Mouse (Mus musculus) layer of hippocampus, postnatal 36 days (tissue): ENCODE results near the gene Tspo. TPM values are rescaled to one million over a fixed set of nuclear protein-coding genes. Genes with fewer than 3 reads are reported as not detected.
A peak's percentile ranks its signal among the peaks of the same experiment; 100 is the strongest.

ENCODE experiments used
- DNase-seq, 2 experiments: peaks; one replicate each; pipeline ENCODE4 v3.0.0; 2022
- total RNA-seq, 2 experiments: library from RNA; stranded (reverse); gene quantifications; 2 replicates each; pipeline ENCODE4 v1.2.3; 2021

The Tspo gene
- 1 to 10 TPM; 3.9 to 4.4 TPM for total RNA-seq

GRCm38 (mm10) chr15:83563327-83563856, at the start of gene Tspo, which contains the start of gene Mcat:
Gene Tspo (plus strand): TSS chr15:83563592.
Gene Mcat (minus strand): TSS chr15:83563787.
- DNase-seq: no peak

- no peak for DNase-seq
Measured at GRCm38 (mm10) chr15:83515018-83515417, 48.4 kb upstream of the Tspo start.

DNA sequence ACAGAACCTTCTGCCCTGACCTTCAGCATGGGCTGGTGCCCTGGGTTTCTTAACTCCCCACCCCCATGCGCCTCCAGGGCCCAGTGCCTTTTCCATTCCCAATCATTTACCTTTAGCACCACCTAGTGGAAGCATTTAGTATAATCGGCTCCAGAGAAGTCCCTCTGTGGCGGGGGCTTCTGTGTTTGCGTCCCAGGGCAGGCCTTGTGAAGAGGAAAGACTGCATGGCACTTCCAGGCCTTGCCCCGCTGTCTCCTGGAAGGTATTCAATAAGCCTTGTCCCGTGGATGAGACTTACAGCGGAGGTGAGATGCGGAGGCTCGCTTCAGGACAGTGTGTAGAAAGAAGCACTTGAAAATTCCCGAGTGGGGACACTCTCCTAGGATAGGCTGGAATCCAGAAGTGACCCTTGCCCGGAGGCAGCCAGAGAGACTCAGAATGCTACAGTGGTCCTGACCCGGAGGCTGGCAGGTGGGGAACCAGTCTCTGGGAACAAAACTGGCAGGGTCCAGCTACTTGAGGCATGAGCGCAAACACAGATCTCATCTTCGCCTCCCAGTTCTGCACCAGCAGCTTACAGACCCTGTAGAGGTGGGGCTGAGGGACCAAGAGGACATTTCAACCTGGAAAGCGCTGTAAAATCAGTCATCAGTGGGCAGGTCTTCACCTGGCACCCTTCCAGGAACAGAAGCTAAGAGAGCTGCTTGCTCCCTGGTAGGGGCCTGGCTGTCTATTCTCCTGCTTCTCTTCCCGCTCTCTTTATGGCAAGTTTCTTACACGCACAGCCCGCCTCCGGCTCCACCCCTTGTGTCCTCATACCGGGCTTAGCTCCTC, 45.0 kb upstream of the Tspo start:
- peak; percentile 47 to 56 for DNase-seq

DNA sequence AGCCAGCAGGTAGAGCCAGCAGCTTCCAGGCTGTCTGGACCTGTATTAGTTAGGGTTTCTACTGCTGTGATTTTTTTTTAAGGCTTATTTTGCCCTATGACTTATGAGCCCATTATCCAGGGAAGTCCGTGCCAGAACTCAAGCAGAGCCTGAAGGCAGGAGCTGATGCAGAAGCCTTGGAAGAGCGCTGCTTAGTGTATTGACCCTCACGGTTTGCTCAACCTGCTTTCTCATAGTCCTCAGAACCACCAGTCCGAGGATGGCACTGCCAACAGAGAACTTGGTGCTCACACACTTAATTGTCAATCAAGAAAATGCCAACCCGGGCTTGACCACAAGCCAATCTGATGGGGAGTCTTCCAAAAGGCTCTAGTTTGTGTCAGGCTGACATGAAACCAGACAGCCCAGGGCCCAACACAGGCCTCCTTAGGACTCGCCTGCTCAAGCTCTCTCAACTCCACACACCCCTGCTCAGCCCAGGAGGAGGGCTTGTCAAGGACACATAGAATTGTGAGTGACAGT, 42.5 kb upstream of the Tspo start:
- no peak for DNase-seq

DNA sequence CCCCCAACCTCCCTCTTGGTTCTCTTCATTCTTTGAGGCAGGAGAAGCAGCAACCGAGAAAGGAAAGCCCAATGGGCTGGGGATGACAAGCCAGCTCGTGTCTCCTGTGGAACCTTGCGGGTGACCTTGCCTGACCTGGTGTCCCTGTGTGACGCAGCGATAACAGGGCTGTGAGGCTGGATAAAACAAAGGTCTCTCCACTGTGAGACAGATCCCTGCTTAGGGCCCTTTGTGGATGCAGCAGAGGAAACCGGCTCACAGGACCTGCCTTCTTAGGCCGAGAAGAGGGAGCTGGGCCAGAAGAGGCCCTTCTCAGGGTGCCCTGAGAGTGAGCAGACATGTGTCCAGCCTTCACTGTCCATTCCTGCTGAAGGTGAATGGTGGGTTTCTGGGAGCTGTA, 40.2 kb upstream of the Tspo start:
- DNase-seq: no peak

- DNase-seq: no peak
Measured at GRCm38 (mm10) chr15:83523638-83524332, 39.6 kb upstream of the Tspo start.

DNA sequence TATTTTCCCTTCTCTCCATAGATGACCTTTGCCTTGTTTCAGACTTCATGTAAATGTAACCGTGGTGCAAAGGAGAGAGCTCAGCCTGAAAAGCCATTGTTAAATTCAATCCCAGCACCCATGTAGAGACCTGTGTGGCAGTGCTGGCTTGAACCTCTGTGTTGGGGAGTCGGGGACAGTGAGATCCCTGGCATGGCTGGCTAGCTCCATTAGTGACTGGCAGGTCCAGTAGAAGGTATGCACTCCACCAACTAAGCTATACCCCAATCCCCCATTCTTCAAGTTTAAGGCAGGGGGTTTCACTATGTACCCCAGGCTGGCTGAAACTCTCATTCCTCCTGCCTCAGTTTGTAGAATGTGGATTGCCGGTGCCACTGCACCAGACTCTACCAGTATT, 39.1 kb upstream of the Tspo start:
- DNase-seq: no peak

DNA sequence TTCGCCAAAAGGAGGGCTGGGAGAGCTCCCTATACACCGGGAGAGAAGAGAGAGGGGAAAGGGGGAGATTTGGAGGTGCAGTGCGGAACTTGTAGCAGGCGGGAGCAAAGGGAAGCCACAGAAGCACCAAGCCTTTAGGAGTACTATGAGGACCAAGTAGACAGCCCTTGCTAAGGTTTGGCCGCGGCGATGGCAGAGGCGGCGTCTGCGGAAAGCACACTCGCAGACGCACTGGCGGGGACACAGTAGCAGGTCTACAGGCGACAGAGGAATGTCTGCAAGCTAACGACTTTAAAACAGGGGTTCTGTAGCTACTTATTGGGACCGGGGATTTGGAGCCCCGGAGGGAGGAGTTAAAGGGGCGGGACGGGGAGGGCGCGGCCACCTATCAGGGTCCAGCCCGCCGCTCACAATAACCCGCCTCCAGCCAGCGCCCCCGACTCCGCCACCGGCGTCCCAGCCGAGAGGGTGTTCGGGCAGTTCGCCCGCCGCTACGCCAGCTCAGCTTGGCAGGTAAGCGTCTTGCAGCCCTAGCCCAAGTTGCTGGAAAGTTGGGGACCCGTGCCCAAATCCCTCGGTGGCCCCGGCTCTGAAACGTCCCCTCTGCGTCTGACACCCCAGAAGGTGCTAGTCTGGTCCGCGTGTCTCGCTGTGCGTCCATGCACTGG, 36.8 kb upstream of the Tspo start, which contains the start of gene Bik:
Gene Bik (plus strand): TSS at position 439 of the 668 bp plus-strand sequence.
- no peak for DNase-seq

DNA sequence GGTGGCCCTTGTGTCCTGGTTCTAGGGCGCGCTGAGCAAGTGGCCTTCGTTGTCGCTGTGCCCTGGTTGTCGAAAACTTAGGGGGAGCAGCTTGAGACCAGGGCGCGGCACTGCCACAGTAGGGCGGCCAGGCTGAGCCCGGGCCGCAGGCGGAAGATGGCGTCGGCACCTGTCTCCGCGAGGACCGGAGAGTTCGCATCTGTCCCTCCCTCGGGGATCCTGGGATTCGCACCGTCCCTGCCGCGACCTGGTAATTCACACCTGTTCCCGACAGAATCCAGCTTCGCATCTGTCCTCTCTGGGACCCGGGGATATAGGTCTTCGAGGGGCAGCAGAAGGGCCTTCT, 36.3 kb upstream of the Tspo start:
- DNase-seq: no peak

- no peak for DNase-seq
Measured at GRCm38 (mm10) chr15:83527747-83528146, 35.6 kb upstream of the Tspo start.

- no peak for DNase-seq
Measured at GRCm38 (mm10) chr15:83528892-83529291, 34.5 kb upstream of the Tspo start.

DNA sequence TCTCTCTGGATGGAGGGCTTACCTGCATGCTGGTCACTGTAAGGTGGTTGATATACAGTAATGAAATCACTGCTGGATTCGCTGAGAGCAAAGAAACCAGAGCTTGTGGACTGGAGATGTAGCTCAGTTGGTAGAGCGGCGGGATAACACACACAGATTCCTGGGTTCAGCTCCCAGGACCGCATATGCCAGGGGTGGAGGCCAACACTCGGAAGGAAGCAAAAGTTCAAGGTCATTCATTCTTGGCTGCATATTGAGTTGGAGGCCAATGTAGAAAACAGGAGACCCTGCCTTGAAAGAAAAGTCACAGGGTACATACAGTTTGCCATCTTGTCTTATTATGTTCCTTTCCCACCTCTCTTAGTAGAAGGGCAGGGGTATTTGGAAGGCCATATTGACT, 33.6 kb upstream of the Tspo start:
- no peak for DNase-seq

DNA sequence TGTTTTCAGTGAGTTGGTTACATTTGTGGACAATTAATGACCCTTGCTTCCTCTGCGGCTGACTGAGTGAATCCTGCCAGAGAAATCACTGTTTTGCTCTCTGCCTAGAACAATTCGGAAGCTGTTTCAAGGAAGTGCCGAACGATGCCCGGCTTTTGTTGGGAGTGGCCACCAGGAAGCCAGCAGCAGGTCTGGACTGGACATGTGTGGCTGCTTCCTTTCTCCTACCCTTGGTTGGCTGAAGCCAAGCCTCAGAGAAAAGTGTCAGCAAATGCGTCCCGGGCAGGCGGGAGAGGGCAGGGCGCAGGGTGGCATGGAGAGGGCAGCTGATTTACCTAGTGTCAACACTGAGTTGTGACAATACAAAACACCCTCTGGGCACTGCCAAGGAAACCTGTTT, 33.2 kb upstream of the Tspo start:
- no peak for DNase-seq

- DNase-seq: no peak
Measured at GRCm38 (mm10) chr15:83530688-83531087, 32.7 kb upstream of the Tspo start.

DNA sequence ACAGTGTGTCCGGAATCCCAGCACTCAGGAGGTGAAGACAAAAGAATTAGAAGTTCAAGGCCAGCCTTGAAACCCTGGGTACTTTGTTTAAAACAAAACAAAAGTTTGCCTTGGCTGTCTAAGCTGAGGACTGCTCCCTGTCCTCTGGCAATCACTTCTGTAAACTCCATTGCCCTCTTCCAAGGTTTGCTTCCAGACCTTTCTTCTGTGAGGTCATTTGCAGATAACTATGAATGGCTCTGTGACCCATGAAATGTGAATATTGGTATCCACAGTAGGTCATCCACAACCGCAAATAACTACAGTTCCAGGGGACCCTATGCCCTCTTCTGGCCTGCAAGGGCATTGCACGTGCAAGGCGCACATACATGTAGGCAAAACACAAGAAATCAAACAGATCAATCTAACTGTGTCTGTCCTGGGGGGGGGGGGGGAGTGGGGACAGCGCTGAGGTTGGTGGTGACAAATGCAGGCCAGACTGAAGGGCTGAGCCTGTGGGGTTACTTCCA, 31.4 kb upstream of the Tspo start:
- no peak for DNase-seq

- no peak for DNase-seq
Measured at GRCm38 (mm10) chr15:83532606-83533005, 30.8 kb upstream of the Tspo start.

DNA sequence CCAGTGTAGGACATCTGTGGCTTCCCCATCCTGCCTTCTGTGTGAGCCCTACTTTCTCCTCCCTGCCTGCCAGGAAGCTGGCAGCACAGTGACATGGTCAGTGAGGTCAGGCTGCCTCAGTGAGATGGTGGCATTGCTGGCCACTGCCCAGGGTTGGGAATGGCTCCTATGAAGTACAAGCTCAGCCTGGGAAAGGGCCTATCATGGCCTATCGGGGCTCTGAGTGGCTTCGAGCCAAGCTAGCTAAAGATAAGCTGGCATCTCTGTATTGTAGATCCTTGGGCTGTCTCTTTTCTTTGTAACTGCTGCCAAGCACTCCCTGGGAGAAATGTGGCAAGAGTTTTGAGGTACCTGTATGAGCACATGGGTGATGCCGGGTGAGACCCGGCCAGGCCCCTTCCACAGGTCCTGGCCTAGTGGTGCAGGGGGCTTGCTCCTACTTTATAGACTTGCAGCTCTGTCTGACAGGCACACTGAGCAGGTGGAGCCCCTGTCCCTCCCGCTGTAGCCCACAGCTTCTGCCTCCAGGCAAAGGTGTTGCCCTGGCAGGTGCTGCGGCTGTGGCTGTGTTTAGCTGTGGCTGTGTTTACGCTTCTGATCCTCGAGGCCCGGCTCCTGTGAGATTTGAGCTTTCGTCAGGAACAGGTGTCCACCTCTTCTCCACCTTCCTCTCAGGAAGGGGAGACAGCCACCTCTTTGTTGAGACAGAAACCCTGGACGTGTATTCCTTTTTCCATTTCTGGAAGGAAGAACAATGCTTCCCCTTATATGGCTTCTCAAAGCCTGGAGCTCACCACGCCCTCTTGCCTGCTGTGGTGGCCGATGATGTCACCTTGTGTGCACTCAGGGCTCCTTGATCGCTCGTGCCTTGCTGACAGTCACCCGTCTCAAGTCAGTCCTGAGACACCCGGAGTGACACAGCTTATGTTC, 28.2 kb upstream of the Tspo start:
- DNase-seq: no peak

- no peak for DNase-seq
Measured at GRCm38 (mm10) chr15:83535890-83536231, 27.5 kb upstream of the Tspo start.

GRCm38 (mm10) chr15:83538855-83539254, 24.5 kb upstream of the Tspo start:
- no peak for DNase-seq

GRCm38 (mm10) chr15:83539905-83540304, 23.5 kb upstream of the Tspo start:
- DNase-seq: no peak

DNA sequence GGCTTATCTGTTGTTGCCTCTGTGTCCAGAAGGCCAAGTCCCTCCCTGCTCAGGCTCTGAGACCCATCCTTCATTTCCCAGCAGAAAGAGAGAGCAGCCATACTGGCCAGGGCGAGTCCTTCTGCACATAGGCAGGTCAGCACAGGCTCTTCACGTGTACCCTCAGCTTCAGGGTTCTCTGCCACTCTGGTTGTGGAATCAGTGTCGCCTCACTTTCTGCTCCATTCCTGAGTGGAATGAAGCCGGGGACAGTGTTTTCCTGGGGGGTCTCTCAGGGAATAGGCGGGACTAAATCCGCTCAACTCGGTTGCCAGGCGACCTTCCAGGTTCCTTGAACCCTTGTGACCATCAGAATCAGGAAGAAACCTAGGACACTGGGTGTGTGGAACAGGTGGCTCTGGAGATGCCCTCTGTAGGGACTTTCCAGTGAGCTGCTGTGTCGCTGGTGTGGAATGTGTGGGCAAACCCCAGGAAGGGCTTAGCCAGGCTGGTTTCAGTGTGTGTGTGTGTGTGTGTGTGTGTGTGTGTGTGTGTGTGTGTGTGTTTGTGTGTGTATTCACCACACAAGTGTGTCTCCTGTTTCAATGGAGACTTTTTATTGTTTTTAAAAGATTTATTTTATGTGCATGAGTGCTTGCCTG, 21.6 kb upstream of the Tspo start:
- DNase-seq: no peak
